10 mouse cellular contexts compared by ENCODE assay signal in the genomic region with DNA sequence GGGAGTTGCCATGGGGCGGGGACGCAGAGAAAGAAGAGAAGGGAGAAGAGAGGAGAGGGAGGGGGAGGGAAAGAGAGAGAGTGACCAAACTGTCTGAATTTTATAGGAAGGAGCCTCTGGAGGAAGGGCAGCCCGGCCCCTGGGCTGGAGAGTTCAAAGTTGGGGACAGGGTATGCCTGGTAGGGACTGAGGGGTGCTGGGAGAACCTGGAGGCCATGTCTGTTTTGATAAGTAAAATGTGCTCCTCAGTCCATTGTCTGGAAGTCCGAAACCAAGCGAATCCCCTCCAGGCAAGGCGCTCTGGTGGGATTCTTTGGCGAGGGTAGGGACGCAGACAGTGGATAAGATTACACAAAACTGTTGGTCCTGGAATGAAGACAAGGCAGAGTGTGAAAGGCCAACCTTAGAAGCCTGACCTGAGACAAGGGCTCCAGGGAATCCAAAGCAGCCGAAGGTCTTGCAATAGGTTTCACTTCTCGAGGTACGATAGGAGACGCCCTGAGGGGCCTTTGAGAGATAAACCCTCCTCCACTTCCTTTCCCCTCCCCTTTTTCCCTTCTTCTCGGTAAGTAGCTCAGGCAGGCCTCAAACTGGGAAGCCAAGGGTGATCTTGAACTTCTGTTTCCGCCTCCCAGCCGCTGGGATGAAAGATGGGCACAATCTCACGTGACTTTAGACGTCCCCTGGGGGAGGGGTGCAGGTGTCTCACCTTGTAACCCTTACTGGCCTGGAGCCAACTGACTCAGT. TPM values are rescaled to one million over a fixed set of nuclear protein-coding genes. Genes with fewer than 3 reads are reported as not detected.
DNase-seq lines count a peak whose midpoint lies in the region; ATAC-seq and TF ChIP-seq lines count a peak whose summit lies in the region.
"Had no signal": no experiment of that assay in that cellular context is flagged by ENCODE, and none has a peak within 500 bp of the region (broad histone marks: within the 10 kb centered on the region; RNA-seq: fewer than 3 reads in every experiment).

No protein-coding gene starts in this region.

- no peak for TF ChIP-seq POLR2A in limb, embryonic 14.5 days (IDR thresholded peaks at IDR 0.05; ENCODE audit: borderline replicate concordance, extremely low read depth, insufficient read depth, insufficient read length)

- no peaks in the 10 kb centered on the region for H3K36me3 ChIP-seq in limb, embryonic 14.5 days (ENCODE audit: control insufficient read depth, insufficient read depth, low read length)
- H3K36me3 ChIP-seq in neural tube, embryonic 15.5 days = no peaks in the 10 kb centered on the region

- peaks cover 7% of the 10 kb centered on the region for H3K4me1 ChIP-seq in limb, embryonic 14.5 days (ENCODE audit: control insufficient read depth, insufficient read depth, low read length)
- H3K4me1 ChIP-seq in neural tube, embryonic 15.5 days = peaks cover 6% of the 10 kb centered on the region; the same call in 1 of the 2 replicates

- H3K4me3 ChIP-seq in limb, embryonic 14.5 days (replicated peaks; ENCODE audit: low read length) = no peak overlapping the region
- no peak overlapping the region for H3K4me3 ChIP-seq in neural tube, embryonic 15.5 days (replicated peaks)

- peak; percentile 20; the same call in 1 of the 2 replicates for ATAC-seq in erythroid progenitor cell, adult 5-6 weeks (replicated peaks; ENCODE audit: low FRiP score, poor library complexity, severe bottlenecking)
- no peak for ATAC-seq in limb, embryonic 14.5 days (ENCODE audit: low FRiP score, low read depth)
- no peak for ATAC-seq in neural tube, embryonic 15.5 days (ENCODE audit: low FRiP score)

- H3K9me3 ChIP-seq in limb, embryonic 14.5 days (ENCODE audit: control insufficient read depth, low read length) = no peaks in the 10 kb centered on the region
- no peaks in the 10 kb centered on the region for H3K9me3 ChIP-seq in neural tube, embryonic 15.5 days (replicated peaks)

- no peaks in the 10 kb centered on the region for H3K27me3 ChIP-seq in limb, embryonic 14.5 days (ENCODE audit: control insufficient read depth, insufficient read depth, low read length)
- H3K27me3 ChIP-seq in neural tube, embryonic 15.5 days (replicated peaks) = no peaks in the 10 kb centered on the region

- WGBS in limb, embryonic 14.5 days = 23% methylated on average over 17 of the region's 17 CpGs
- WGBS in neural tube, embryonic 15.5 days = 23% methylated on average over 17 of the region's 17 CpGs

- peak; percentile 38 for DNase-seq in retina, postnatal 1 day
- no peak for DNase-seq in retina, embryonic 14.5 days (ENCODE audit: low spot score)
- no peak for DNase-seq in limb, embryonic 14.5 days (ENCODE audit: low spot score)
- no peak for DNase-seq in adrenal gland, adult 18-20 months (ENCODE audit: low spot score in 2 of 2)
- DNase-seq in layer of hippocampus, adult 9-11 months = no peak
- no peak for DNase-seq in lung, postnatal 10 days

- peak overlapping the region; percentile 16; the same call in 1 of the 2 replicates for H3K4me2 ChIP-seq in limb, embryonic 14.5 days (replicated peaks; ENCODE audit: low read depth, low read length, severe bottlenecking)
- H3K4me2 ChIP-seq in neural tube, embryonic 15.5 days = peak overlapping the region; percentile 31

- H3K9ac ChIP-seq in limb, embryonic 14.5 days (ENCODE audit: low read depth, low read length, severe bottlenecking) = no peak overlapping the region
- H3K9ac ChIP-seq in neural tube, embryonic 15.5 days (replicated peaks) = no peak overlapping the region

- H3K27ac ChIP-seq in limb, embryonic 14.5 days (replicated peaks; ENCODE audit: low read depth, low read length) = no peak overlapping the region
- no peak overlapping the region for H3K27ac ChIP-seq in neural tube, embryonic 15.5 days (replicated peaks)

RNA-seq across cellular contexts. Expression of a gene that starts 6.6 kb away (rescaled TPM):
- 0.36 and 0.84 TPM in 2 replicates for total RNA-seq in erythroid progenitor cell, adult 5-6 weeks (2015; ENCODE audit: low replicate concordance)
- 3.6 TPM in 1 of 2 replicates, not detected in the other for total RNA-seq in erythroid progenitor cell, adult 5-6 weeks (2017; ENCODE audit: low replicate concordance)
- polyA plus RNA-seq in limb, embryonic 14.5 days (2012; rRNA removed) = 16.9 and 20.4 TPM in 2 replicates
- 15.9 and 16.8 TPM in 2 replicates for polyA plus RNA-seq in limb, embryonic 14.5 days (2014; fragmentation: Nextera tagmentation; extraction: Ambion mirVana)
- polyA plus RNA-seq in neural tube, embryonic 15.5 days (2015; fragmentation: Nextera tagmentation; extraction: Ambion mirVana) = 22.5 and 24.3 TPM in 2 replicates
- total RNA-seq in adrenal gland, adult 18-20 months (2021) = 10 to 100 TPM; 26.1 to 29.2 TPM

RNA-seq across cellular contexts. Expression of a gene that starts 42.6 kb away (rescaled TPM):
- not detected in 2 replicates for total RNA-seq in erythroid progenitor cell, adult 5-6 weeks (2015; ENCODE audit: low replicate concordance)
- not detected in 2 replicates for total RNA-seq in erythroid progenitor cell, adult 5-6 weeks (2017; ENCODE audit: low replicate concordance)
- polyA plus RNA-seq in limb, embryonic 14.5 days (2012; rRNA removed) = not detected in 2 replicates
- polyA plus RNA-seq in limb, embryonic 14.5 days (2014; fragmentation: Nextera tagmentation; extraction: Ambion mirVana) = not detected in 2 replicates
- polyA plus RNA-seq in neural tube, embryonic 15.5 days (2015; fragmentation: Nextera tagmentation; extraction: Ambion mirVana) = not detected in 2 replicates
- not detected for total RNA-seq in adrenal gland, adult 18-20 months (2021)
- polyA plus RNA-seq: cortical plate, adult 2 months; testis, adult 2 months had no signal

RNA-seq across cellular contexts. Expression of a gene that starts 47.9 kb away (rescaled TPM):
- total RNA-seq in erythroid progenitor cell, adult 5-6 weeks (2015; ENCODE audit: low replicate concordance) = 0.72 and 0.84 TPM in 2 replicates
- 1.2 and 1.7 TPM in 2 replicates for total RNA-seq in erythroid progenitor cell, adult 5-6 weeks (2017; ENCODE audit: low replicate concordance)
- polyA plus RNA-seq in limb, embryonic 14.5 days (2012; rRNA removed) = 5.8 and 7.4 TPM in 2 replicates
- 6.6 and 9.3 TPM in 2 replicates for polyA plus RNA-seq in limb, embryonic 14.5 days (2014; fragmentation: Nextera tagmentation; extraction: Ambion mirVana)
- polyA plus RNA-seq in neural tube, embryonic 15.5 days (2015; fragmentation: Nextera tagmentation; extraction: Ambion mirVana) = 38.4 and 39.3 TPM in 2 replicates
- total RNA-seq in adrenal gland, adult 18-20 months (2021) = 10 to 100 TPM; 20.0 to 35.9 TPM

RNA-seq across cellular contexts. Expression of a gene that starts 50.7 kb away (rescaled TPM):
- 2.5 and 6.7 TPM in 2 replicates for total RNA-seq in erythroid progenitor cell, adult 5-6 weeks (2015; ENCODE audit: low replicate concordance)
- total RNA-seq in erythroid progenitor cell, adult 5-6 weeks (2017; ENCODE audit: low replicate concordance) = 2.4 and 6.2 TPM in 2 replicates
- polyA plus RNA-seq in limb, embryonic 14.5 days (2012; rRNA removed) = 69.5 and 76.0 TPM in 2 replicates
- 40.2 and 45.4 TPM in 2 replicates for polyA plus RNA-seq in limb, embryonic 14.5 days (2014; fragmentation: Nextera tagmentation; extraction: Ambion mirVana)
- 75.6 and 79.1 TPM in 2 replicates for polyA plus RNA-seq in neural tube, embryonic 15.5 days (2015; fragmentation: Nextera tagmentation; extraction: Ambion mirVana)
- 10 to 100 TPM; 39.8 to 43.2 TPM for total RNA-seq in adrenal gland, adult 18-20 months (2021)

Comparison
In these comparisons a context has a peak if more than half of its experiments do, and no peak if none do; other contexts are left out.
1. RNA of a gene that starts 6.6 kb away (total RNA-seq): 26.1 to 29.2 TPM in adrenal gland, adult 18-20 months; 0.36 to 3.6 TPM in erythroid progenitor cell, adult 5-6 weeks; every median in the first group is over 4 times any median in the second.
2. RNA of a gene that starts 47.9 kb away (total RNA-seq): 20.0 to 35.9 TPM in adrenal gland, adult 18-20 months; 0.72 to 1.7 TPM in erythroid progenitor cell, adult 5-6 weeks; every median in the first group is over 4 times any median in the second.